Mouse (Mus musculus) heart, postnatal 0 days (tissue): ENCODE results near the gene Tdrkh.

ENCODE experiments used
- CTCF ChIP-seq: IDR thresholded peaks from 2 replicates; pipeline ENCODE4 v1.5.1; 2016; ENCODE audit warnings: antibody characterized with exemption, control low read depth, low read depth
- EP300 ChIP-seq: IDR thresholded peaks from 2 replicates; pipeline ENCODE4 v1.6.1; 2016; ENCODE audit warnings: antibody characterized with exemption, low read depth

- TF ChIP-seq EP300 (no peak), CTCF (no peak)
Measured at GRCm38 (mm10) chr3:94386671-94387070, 26.4 kb upstream of the Tdrkh start.
